Mouse (Mus musculus) bone marrow, adult 2 months (tissue): ENCODE results near the gene Lin28b.

Experiments used
- CTCF ChIP-seq: fragments of 200-500 bp; IDR thresholded peaks from 2 replicates; pipeline ENCODE4 v1.5.1; 2011; ENCODE audit warnings: low read length, control low read depth; ENCODE audit not compliant: control insufficient read depth, insufficient read depth
- POLR2A ChIP-seq: fragments of 200-500 bp; IDR thresholded peaks from 2 replicates; pipeline ENCODE4 v1.6.1; 2011; ENCODE audit warnings: low read depth, mild to moderate bottlenecking, control low read depth, low read length, borderline replicate concordance; ENCODE audit not compliant: control insufficient read depth

- no peak for TF ChIP-seq CTCF
- no peak for TF ChIP-seq POLR2A
Measured at GRCm38 (mm10) chr10:45511764-45512163, 25.6 kb upstream of the Lin28b start.
